Mouse (Mus musculus): ENCODE measurements around the gene Xylt1. TPM values are rescaled to one million over a fixed set of nuclear protein-coding genes. Genes with fewer than 3 reads are reported as not detected.

Gene Xylt1
- polyA plus RNA-seq, 1 experiment from 2014 or later: 0.75 TPM

GRCm38 (mm10) chr7:117716876-117717408, 336.2 kb downstream of the Xylt1 start:
- Histone ChIP-seq H3K9me3 (ENCODE audit: control insufficient read depth, low read length) (no peaks in the 10 kb centered on the region; the same call in 1 of the 2 replicates), H3K27ac (ENCODE audit: low read length) (no peak overlapping the region), H3K36me3 (ENCODE audit: control insufficient read depth, insufficient read depth, low read length) (no peaks in the 10 kb centered on the region), H3K4me2 (ENCODE audit: low read depth, low read length) (no peak overlapping the region), H3K4me1 (replicated peaks; ENCODE audit: control insufficient read depth, insufficient read depth, low read length) (no peaks in the 10 kb centered on the region), H3K27me3 (ENCODE audit: control insufficient read depth, insufficient read depth, low read depth, low read length) (no peaks in the 10 kb centered on the region), H3K9ac (ENCODE audit: low read length) (no peak overlapping the region), H3K4me3 (ENCODE audit: low read length) (no peak overlapping the region)
- 78% methylated on average over 5 of the region's 5 CpGs for WGBS
- no peak for ATAC-seq (ENCODE audit: low read depth)

GRCm38 (mm10) chr7:117720426-117720825, 339.6 kb downstream of the Xylt1 start:
- Histone ChIP-seq H3K9ac (ENCODE audit: low read length) (no peak overlapping the region), H3K9me3 (ENCODE audit: control insufficient read depth, low read length) (peaks cover 2% of the 10 kb centered on the region; the same call in 1 of the 2 replicates), H3K36me3 (ENCODE audit: control insufficient read depth, insufficient read depth, low read length) (no peaks in the 10 kb centered on the region), H3K4me1 (replicated peaks; ENCODE audit: control insufficient read depth, insufficient read depth, low read length) (no peaks in the 10 kb centered on the region), H3K4me3 (ENCODE audit: low read length) (no peak overlapping the region), H3K27ac (ENCODE audit: low read length) (no peak overlapping the region), H3K4me2 (ENCODE audit: low read depth, low read length) (no peak overlapping the region), H3K27me3 (ENCODE audit: control insufficient read depth, insufficient read depth, low read depth, low read length) (no peaks in the 10 kb centered on the region)
- 60% methylated on average over 6 of the region's 6 CpGs for WGBS
- no peak for ATAC-seq (ENCODE audit: low read depth)

Data from lung, embryonic 16.5 days (tissue).